Comparison of ENCODE assay signal across 8 mouse cellular contexts in the genomic region with DNA sequence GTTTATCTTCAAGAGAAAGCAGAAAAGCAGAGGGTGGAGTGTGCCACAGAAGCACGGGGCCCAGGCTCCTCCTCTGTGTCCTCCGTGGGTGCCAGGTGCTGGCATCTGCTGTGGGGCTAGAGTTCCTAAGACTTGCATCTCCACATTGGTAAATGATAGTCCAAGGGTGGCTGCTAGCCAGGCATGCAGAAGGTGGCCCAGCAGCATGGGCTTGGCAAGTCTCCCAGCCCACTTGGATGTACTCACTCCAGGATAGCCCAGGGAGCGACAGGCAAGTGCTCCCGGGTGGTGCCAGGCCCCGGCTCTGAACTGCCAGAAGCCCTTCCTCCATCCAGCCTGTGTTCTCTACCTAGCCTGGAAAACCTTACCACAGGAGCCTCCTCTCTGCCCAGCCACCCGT.
DNase-seq lines count a peak whose midpoint lies in the region; ATAC-seq lines count a peak whose summit lies in the region.

No protein-coding gene starts in this region.

- peaks cover 27% of the 10 kb centered on the region for H3K4me1 ChIP-seq in lung, embryonic 16.5 days (replicated peaks; ENCODE audit: control insufficient read depth, insufficient read depth, low read length)

- H3K4me3 ChIP-seq in lung, embryonic 16.5 days (ENCODE audit: low read length): no peak overlapping the region

- H3K4me2 ChIP-seq in lung, embryonic 16.5 days (ENCODE audit: low read depth, low read length): no peak overlapping the region

- WGBS in lung, embryonic 16.5 days: 48% methylated on average over 6 of the region's 6 CpGs

- H3K36me3 ChIP-seq in lung, embryonic 16.5 days (ENCODE audit: control insufficient read depth, insufficient read depth, low read length): no peaks in the 10 kb centered on the region; the same call in 1 of the 2 replicates

- peak overlapping the region; percentile 50 for H3K27ac ChIP-seq in lung, embryonic 16.5 days (ENCODE audit: low read length)

- peak overlapping the region; percentile 17; the same call in 1 of the 2 replicates for H3K9ac ChIP-seq in lung, embryonic 16.5 days (ENCODE audit: low read length)

- ATAC-seq in lung, embryonic 16.5 days (ENCODE audit: low read depth): no peak

- peak; percentile 19 for DNase-seq in adrenal gland, adult 8-10 months
- DNase-seq in adrenal gland, postnatal 4 days (ENCODE audit: low spot score in 2 of 2): no peak
- DNase-seq in ovary, adult 18-20 months (ENCODE audit: low spot score): peak; percentile 19
- no peak for DNase-seq in ovary, postnatal 14 days (ENCODE audit: low spot score)
- peak; percentile 68 to 73 for DNase-seq in heart, adult 9 months (ENCODE audit: low spot score in 2 of 2)
- DNase-seq in left cerebral cortex, adult 9 months (ENCODE audit: low spot score in 2 of 2): no peak
- no peak for DNase-seq in right cerebral cortex, adult 2 months (ENCODE audit: low spot score in 2 of 2)

- H3K9me3 ChIP-seq in lung, embryonic 16.5 days (ENCODE audit: control insufficient read depth, low read length): no peaks in the 10 kb centered on the region

- no peaks in the 10 kb centered on the region for H3K27me3 ChIP-seq in lung, embryonic 16.5 days (ENCODE audit: control insufficient read depth, insufficient read depth, low read depth, low read length)

Comparison
In these comparisons a context has a peak if more than half of its experiments do, and no peak if none do; other contexts are left out.
1. DNase-seq: peak in adrenal gland, adult 8-10 months (single experiment), ovary, adult 18-20 months (single experiment) and heart, adult 9 months (2 of 2); none in adrenal gland, postnatal 4 days (0 of 2), ovary, postnatal 14 days (single experiment), left cerebral cortex, adult 9 months (0 of 2) and right cerebral cortex, adult 2 months (0 of 2).